Mouse (Mus musculus) C2C12 (cell line): Measurements from ENCODE around the gene Zfp607b. TPM values are rescaled to one million over a fixed set of nuclear protein-coding genes. Genes with fewer than 3 reads are reported as not detected.

Experiments
- H3K27me3 ChIP-seq: one replicate; pipeline ENCODE4 v1.6.1; 2011; ENCODE audit not compliant: control insufficient read depth, insufficient read depth, insufficient read length
- H3K36me3 ChIP-seq: one replicate; pipeline ENCODE4 v1.6.1; 2011; ENCODE audit not compliant: control insufficient read depth, insufficient read depth
- H3K4me3 ChIP-seq: one replicate; pipeline ENCODE4 v1.5.1; 2011; ENCODE audit warnings: mild to moderate bottlenecking, control low read depth; ENCODE audit not compliant: poor library complexity, insufficient read depth, severe bottlenecking
- H3K79me2 ChIP-seq: one replicate; pipeline ENCODE4 v1.6.1; 2011; ENCODE audit not compliant: control insufficient read depth, insufficient read depth
- H3K79me3 ChIP-seq: one replicate; pipeline ENCODE4 v1.6.1; 2011; ENCODE audit warnings: low read depth, control low read depth
- H3ac ChIP-seq: one replicate; pipeline ENCODE3; 2011; ENCODE audit warnings: low read depth; ENCODE audit not compliant: control insufficient read depth, insufficient read length
- CEBPB ChIP-seq: IDR thresholded peaks from one replicate; pipeline ENCODE4 v1.6.1; 2011; ENCODE audit warnings: low read depth, mild to moderate bottlenecking, control low read depth, moderate library complexity
- CTCF ChIP-seq: IDR thresholded peaks from one replicate; pipeline ENCODE4 v1.5.1; 2011; ENCODE audit not compliant: control insufficient read depth, insufficient read depth, insufficient read length
- FOSL1 ChIP-seq: IDR thresholded peaks from one replicate; pipeline ENCODE4 v1.8.0; 2011; ENCODE audit warnings: mild to moderate bottlenecking, low read length; ENCODE audit not compliant: poor library complexity, insufficient read depth, severe bottlenecking
- MAX ChIP-seq: IDR thresholded peaks from one replicate; pipeline ENCODE4 v1.6.1; 2011; ENCODE audit warnings: mild to moderate bottlenecking, control low read depth
- MYOD1 ChIP-seq: IDR thresholded peaks from one replicate; pipeline ENCODE4 v1.6.1; 2011; ENCODE audit warnings: low read depth; ENCODE audit not compliant: control insufficient read depth, insufficient read length
- MYOG ChIP-seq: IDR thresholded peaks from one replicate; pipeline ENCODE4 v1.6.1; 2011; ENCODE audit not compliant: control insufficient read depth, insufficient read length; ENCODE audit errors: extremely low read depth
- USF1 ChIP-seq: IDR thresholded peaks from one replicate; pipeline ENCODE4 v1.6.1; 2011; ENCODE audit warnings: low read depth, mild to moderate bottlenecking, control low read depth, moderate library complexity
- polyA plus RNA-seq: library from polyadenylated mRNA; unstranded; fragments of >200 nt; fragmentation: generic; extraction: Trizol; gene quantifications from one replicate; pipeline ENCODE4 v1.2.1, GENCODE M21; 2012; ENCODE audit warnings: missing spikeins

Zfp607b gene
- polyA plus RNA-seq, 1 experiment = 0.75 TPM

DNA sequence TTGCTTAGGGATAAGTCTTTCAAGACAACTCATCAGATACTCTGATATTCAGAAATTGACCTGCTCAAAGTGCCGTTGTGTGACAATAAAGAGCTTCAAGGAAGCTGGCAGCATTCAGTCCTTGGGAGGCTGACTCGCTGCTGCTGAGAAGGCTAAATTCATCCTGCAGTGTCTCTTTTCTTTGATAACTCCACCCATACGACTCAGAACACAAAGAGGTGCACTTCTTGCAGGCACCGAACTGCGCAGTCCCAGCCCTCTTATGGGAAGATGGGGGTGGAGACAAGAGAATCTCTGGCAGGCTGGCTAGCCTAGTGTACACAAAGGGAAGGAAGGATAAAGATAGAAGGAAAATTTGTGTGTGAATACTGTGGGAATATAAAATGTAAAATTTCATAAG is 46.3 kb downstream of the Zfp607b start:
- H3K36me3 ChIP-seq = peaks cover 20% of the 10 kb centered on the region
- peaks cover 49% of the 10 kb centered on the region for H3K79me2 ChIP-seq
- no peak for TF ChIP-seq MAX
- no peak for TF ChIP-seq CEBPB
- TF ChIP-seq FOSL1 = no peak
- TF ChIP-seq MYOD1 = no peak
- no peak for TF ChIP-seq CTCF
- no peak for TF ChIP-seq USF1
- no peak for TF ChIP-seq MYOG
- H3K4me3 ChIP-seq = no peak overlapping the region
- H3K79me3 ChIP-seq = peaks cover 31% of the 10 kb centered on the region
- no peaks in the 10 kb centered on the region for H3K27me3 ChIP-seq
- no peak overlapping the region for H3ac ChIP-seq

Other genes starting within 250 kb of the Zfp607b start
- 0.25 TPM for gene Sptbn4, start 241.7 kb upstream of the Zfp607b start, polyA plus RNA-seq
- 78.4 TPM for gene Blvrb, start 241.4 kb upstream of the Zfp607b start, polyA plus RNA-seq
- gene Sertad3, start 215.6 kb upstream of the Zfp607b start, polyA plus RNA-seq = 12.5 TPM
- 87.3 TPM for gene Sertad1, start 202.4 kb upstream of the Zfp607b start, polyA plus RNA-seq
- 5.3 TPM for gene Prx, start 190.0 kb upstream of the Zfp607b start, polyA plus RNA-seq
- 0.70 TPM for gene Hipk4, start 166.1 kb upstream of the Zfp607b start, polyA plus RNA-seq
- gene Pld3, start 136.1 kb upstream of the Zfp607b start, polyA plus RNA-seq = 60.5 TPM
- gene 2310022A10Rik, start 136.1 kb upstream of the Zfp607b start, polyA plus RNA-seq = 26.9 TPM
- gene Akt2, start 97.8 kb upstream of the Zfp607b start, polyA plus RNA-seq = 102 TPM
- gene Ttc9b, start 35.4 kb upstream of the Zfp607b start, polyA plus RNA-seq = 0.11 TPM
- gene Map3k10, start 14.7 kb upstream of the Zfp607b start, polyA plus RNA-seq = 31.4 TPM
- gene Zfp60, start 42.0 kb downstream of the Zfp607b start, polyA plus RNA-seq = 1.3 TPM
- gene Zfp626, start 117.9 kb downstream of the Zfp607b start, polyA plus RNA-seq = 1.2 TPM
- gene Zfp59, start 149.3 kb downstream of the Zfp607b start, polyA plus RNA-seq = 0.85 TPM
- gene Zfp607a, start 168.2 kb downstream of the Zfp607b start, polyA plus RNA-seq = 0.69 TPM
- gene Zfp974, start 240.1 kb downstream of the Zfp607b start, polyA plus RNA-seq = 1.5 TPM